Mouse (Mus musculus): ENCODE results near the gene Tuba3a.

GRCm38 (mm10) chr6:125285890-125286289 is at the start of gene Tuba3a:
- TF ChIP-seq CTCF (conservative IDR thresholded peaks at IDR 0.05 in 1 of 2, IDR thresholded peaks at IDR 0.05 in 1 of 2; ENCODE audit: low read depth in 2 of 2, low read length in 2 of 2) (no peak), ETS1 (conservative IDR thresholded peaks at IDR 0.05; ENCODE audit: low read depth, low read length) (no peak), POLR2A (IDR thresholded peaks at IDR 0.05; ENCODE audit: low read depth, low read length) (no peak), POLR2AphosphoS2 (IDR thresholded peaks at IDR 0.05; ENCODE audit: low read depth, low read length) (no peak), ZNF384 (IDR thresholded peaks at IDR 0.05; ENCODE audit: low read depth, low read length) (no peak), CHD1 (IDR thresholded peaks at IDR 0.05; ENCODE audit: low read depth, low read length) (no peak), EP300 (IDR thresholded peaks at IDR 0.05; ENCODE audit: low read length) (no peak), ELF1 (IDR thresholded peaks at IDR 0.05; ENCODE audit: low read depth, low read length) (no peak), HCFC1 (IDR thresholded peaks at IDR 0.05; ENCODE audit: low read depth, low read length) (no peak), MXI1 (IDR thresholded peaks at IDR 0.05; ENCODE audit: low read depth, low read length) (no peak), MAX (IDR thresholded peaks at IDR 0.05; ENCODE audit: low read length) (no peak), NELFE (IDR thresholded peaks at IDR 0.05; ENCODE audit: low read depth, low read length) (no peak), JUND (conservative IDR thresholded peaks at IDR 0.05; ENCODE audit: low read depth, low read length) (no peak)

Measured in CH12.LX (cell line).